7 mouse cellular contexts compared by ENCODE assay signal in genomic region chr19:31342150-31342549, GRCm38 (mm10).
A peak's percentile ranks its signal among the peaks of the same experiment; 100 is the strongest.
DNase-seq lines count a peak whose midpoint lies in the region; ATAC-seq and TF ChIP-seq lines count a peak whose summit lies in the region.

No protein-coding gene starts in this region.

- no peak for TF ChIP-seq EP300 in liver, embryonic 14.5 days (IDR thresholded peaks at IDR 0.05; ENCODE audit: low read depth)

- no peak overlapping the region for H3K4me2 ChIP-seq in midbrain, embryonic 16.5 days (ENCODE audit: low read length)
- H3K4me2 ChIP-seq in liver, embryonic 14.5 days (ENCODE audit: low read depth), result no peak overlapping the region

- 39% methylated on average over 4 of the region's 4 CpGs for WGBS in midbrain, embryonic 10.5 days
- WGBS in midbrain, embryonic 16.5 days, result 36% methylated on average over 4 of the region's 4 CpGs
- 15% methylated on average over 4 of the region's 4 CpGs for WGBS in liver, embryonic 14.5 days (ENCODE audit: insufficient replicate concordance)

- no peak overlapping the region for H3K4me3 ChIP-seq in midbrain, embryonic 10.5 days
- no peak overlapping the region for H3K4me3 ChIP-seq in midbrain, embryonic 16.5 days (ENCODE audit: low read depth, low read length)
- no peak overlapping the region for H3K4me3 ChIP-seq in liver, embryonic 14.5 days (ENCODE audit: insufficient read depth in 1 of 2, low read depth in 2 of 2, low read length in 2 of 2)

- intact Hi-C loops in gastrocnemius, postnatal 14 days (cut with DNase I; ENCODE audit: low total_unique reads), result no loop called here

- ATAC-seq in midbrain, embryonic 16.5 days, result no peak
- no peak for ATAC-seq in liver, embryonic 14.5 days (ENCODE audit: insufficient read depth)

- H3K9ac ChIP-seq in midbrain, embryonic 16.5 days (ENCODE audit: low read depth, low read length), result no peak overlapping the region
- H3K9ac ChIP-seq in liver, embryonic 14.5 days (replicated peaks), result no peak overlapping the region

- peak; percentile 80 for TF ChIP-seq CTCF in liver, embryonic 14.5 days (IDR thresholded peaks at IDR 0.05; ENCODE audit: low read depth)

- H3K27ac ChIP-seq in midbrain, embryonic 10.5 days (replicated peaks), result no peak overlapping the region
- H3K27ac ChIP-seq in midbrain, embryonic 16.5 days (ENCODE audit: low read length), result no peak overlapping the region
- H3K27ac ChIP-seq in liver, embryonic 14.5 days, result no peak overlapping the region

- H3K27me3 ChIP-seq in midbrain, embryonic 10.5 days (ENCODE audit: low read depth, poor library complexity, severe bottlenecking), result no peaks in the 10 kb centered on the region
- no peaks in the 10 kb centered on the region for H3K27me3 ChIP-seq in midbrain, embryonic 16.5 days (ENCODE audit: control insufficient read depth, insufficient read depth, low read depth, low read length)
- H3K27me3 ChIP-seq in liver, embryonic 14.5 days (ENCODE audit: control insufficient read depth, insufficient read depth, low read length), result no peaks in the 10 kb centered on the region

- H3K4me1 ChIP-seq in midbrain, embryonic 10.5 days, result no peaks in the 10 kb centered on the region
- peaks cover 9% of the 10 kb centered on the region for H3K4me1 ChIP-seq in midbrain, embryonic 16.5 days (ENCODE audit: control insufficient read depth, insufficient read depth, low read length)
- H3K4me1 ChIP-seq in liver, embryonic 14.5 days (replicated peaks; ENCODE audit: control insufficient read depth in 2 of 2, insufficient read depth in 2 of 2, low read length in 1 of 2), result peaks cover 0 to 9% of the 10 kb centered on the region in 2 experiments; a peak in 2 of 4 replicates

- H3K36me3 ChIP-seq in midbrain, embryonic 10.5 days, result no peaks in the 10 kb centered on the region
- H3K36me3 ChIP-seq in midbrain, embryonic 16.5 days (ENCODE audit: control insufficient read depth, insufficient read depth, low read length), result no peaks in the 10 kb centered on the region
- no peaks in the 10 kb centered on the region for H3K36me3 ChIP-seq in liver, embryonic 14.5 days (replicated peaks; ENCODE audit: control insufficient read depth, insufficient read depth, low read depth)

- DNase-seq in midbrain, embryonic 10.5 days (ENCODE audit: low spot score), result peak; percentile 37
- peak; percentile 40 for DNase-seq in Muller cell, postnatal 12 days (ENCODE audit: inconsistent ontology term)
- DNase-seq in c-Kit-positive CD71-negative TER-119-negative erythroid progenitor cells, embryonic 14.5 days (ENCODE audit: low read depth), result peak; percentile 51
- peak; percentile 49 for DNase-seq in gastrocnemius, postnatal 14 days
- DNase-seq in liver, embryonic 14.5 days (ENCODE audit: low read depth in 3 of 3, low spot score in 3 of 3), result peak in 1 of 3 experiments; percentile 16
- peak; percentile 45 for DNase-seq in retina, postnatal 7 days (ENCODE audit: low read depth, low spot score)

- no peaks in the 10 kb centered on the region for H3K9me3 ChIP-seq in midbrain, embryonic 10.5 days (replicated peaks)
- H3K9me3 ChIP-seq in midbrain, embryonic 16.5 days (replicated peaks; ENCODE audit: control insufficient read depth, low read length, poor library complexity, severe bottlenecking), result no peaks in the 10 kb centered on the region
- H3K9me3 ChIP-seq in liver, embryonic 14.5 days (ENCODE audit: control insufficient read depth, low read length), result no peaks in the 10 kb centered on the region
